Mouse (Mus musculus) frontal cortex, adult 2 months (tissue): ENCODE results near the gene Fitm2. TPM values are rescaled to one million over a fixed set of nuclear protein-coding genes. Genes with fewer than 3 reads are reported as not detected.
"Not testable (repeated sequence)": the region's sequence is repeated elsewhere in the genome, so short reads cannot be mapped to it uniquely, and the experiment has no call there.

ENCODE experiments used
- DNase-seq, 2 experiments: peaks; one replicate each; pipeline ENCODE4 v3.0.0; 2022; ENCODE audit warnings: low spot score in 1 of 2; ENCODE audit errors: extremely low spot score in 1 of 2
- polyA plus RNA-seq: library from polyadenylated mRNA; depleted of rRNA; stranded (reverse); fragments of >200 nt; gene quantifications from 2 replicates; pipeline ENCODE4 v1.2.3, GENCODE M21; 2012

Gene Fitm2
- polyA plus RNA-seq, 1 experiment: 10.3 TPM

DNA sequence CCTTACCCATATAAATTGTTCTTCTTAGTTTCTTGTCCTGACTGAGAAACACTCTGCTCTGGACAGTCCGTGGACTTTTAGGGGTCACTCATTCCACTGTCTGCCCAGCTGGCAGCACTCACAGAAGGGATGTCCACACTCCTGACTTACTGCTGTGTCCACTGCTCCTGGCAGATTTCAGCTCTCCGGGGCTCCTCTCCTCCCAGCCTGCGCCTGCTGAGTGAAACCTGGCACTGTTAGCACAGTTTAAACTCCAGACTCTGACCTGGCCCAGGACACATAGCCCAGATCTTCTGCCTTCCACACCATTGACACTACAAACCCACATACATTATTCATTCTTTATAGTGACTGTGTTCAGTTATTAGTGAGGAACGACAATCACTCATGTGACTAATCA is 8.4 kb downstream of the Fitm2 start:
- DNase-seq: no peak

DNA sequence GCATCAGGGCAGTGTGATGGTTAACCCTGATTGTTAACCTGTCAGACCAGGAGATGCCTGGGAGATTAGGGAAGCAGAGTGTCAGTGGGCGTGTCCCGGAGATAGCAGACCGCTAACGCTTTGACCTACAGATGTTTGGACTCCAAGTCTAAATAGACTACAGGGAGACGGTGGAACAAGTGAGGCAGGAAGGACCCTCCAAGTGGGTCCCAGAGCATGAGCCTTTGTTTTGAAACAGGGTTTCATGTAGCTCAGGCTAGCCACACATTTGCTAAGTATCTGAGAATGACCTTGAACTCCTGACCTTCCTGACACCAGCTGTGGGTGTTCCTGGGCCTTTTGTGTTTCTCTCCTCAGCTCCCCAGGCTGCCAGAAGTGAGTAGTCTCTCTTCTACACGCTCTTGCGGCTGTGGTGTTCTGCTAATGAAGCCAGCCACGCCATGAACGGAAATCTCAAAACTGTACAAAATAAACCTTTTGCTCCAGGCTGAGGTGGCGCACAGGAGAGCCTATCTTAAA is 9.1 kb downstream of the Fitm2 start:
- DNase-seq: no peak

DNA sequence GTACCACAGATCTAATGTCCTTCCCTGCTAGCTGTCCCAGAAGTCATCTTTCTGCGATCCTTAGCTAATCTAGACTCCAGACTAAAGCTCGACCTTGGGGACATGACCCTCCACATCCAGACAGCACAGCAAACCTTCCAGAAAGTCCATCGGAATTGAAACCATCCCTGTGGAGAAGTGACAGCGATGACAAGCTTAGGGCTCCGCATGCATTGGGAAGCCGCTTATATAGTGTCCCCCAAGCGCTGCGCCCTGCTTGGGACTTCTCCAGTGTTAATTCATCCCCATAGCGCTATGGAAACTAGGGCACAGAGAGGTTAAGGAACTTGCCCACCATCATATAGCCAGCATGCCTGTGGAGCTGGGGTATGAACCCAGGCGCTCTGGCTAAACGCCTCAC is 9.6 kb downstream of the Fitm2 start:
- DNase-seq: no peak

DNA sequence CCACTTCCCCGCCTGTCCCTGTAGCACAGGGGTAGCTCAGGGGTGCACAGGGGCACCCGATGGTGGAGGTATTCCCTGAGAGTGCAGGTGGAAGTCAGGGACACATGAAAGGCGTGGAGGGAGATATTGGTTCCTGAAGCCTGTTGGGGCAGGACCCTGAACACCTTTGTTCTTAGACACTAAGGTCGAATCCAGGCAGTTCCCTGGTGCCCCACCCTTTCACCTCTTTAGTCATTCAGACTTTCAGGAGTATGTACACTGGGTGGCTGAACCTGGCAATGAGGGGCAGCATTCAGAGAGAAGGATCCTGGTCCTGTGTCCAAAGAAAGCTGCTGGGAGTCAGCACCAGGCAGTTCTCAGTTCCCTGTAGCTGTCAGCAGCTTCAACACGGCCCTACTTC is 10.0 kb downstream of the Fitm2 start:
- no peak for DNase-seq

DNA sequence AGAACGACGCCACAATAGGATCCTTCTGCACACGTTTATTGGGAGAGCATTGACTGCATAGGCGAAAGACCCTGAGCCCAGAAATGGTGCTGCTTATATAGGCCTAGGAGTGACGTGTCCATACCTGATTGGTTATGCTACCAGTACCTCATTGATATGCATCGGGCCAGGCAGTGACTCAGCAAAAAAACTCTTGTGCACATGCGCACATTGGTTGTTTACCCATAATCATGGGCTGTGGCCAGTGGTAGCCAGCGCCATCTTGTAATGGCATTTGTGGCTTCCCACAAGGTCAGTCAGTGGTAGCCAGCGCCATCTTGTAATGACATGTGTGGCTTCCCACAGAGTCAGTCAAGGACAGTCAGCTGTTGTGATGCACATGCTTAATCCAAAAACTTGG is 11.1 kb downstream of the Fitm2 start:
- DNase-seq: not testable (repeated sequence)

DNA sequence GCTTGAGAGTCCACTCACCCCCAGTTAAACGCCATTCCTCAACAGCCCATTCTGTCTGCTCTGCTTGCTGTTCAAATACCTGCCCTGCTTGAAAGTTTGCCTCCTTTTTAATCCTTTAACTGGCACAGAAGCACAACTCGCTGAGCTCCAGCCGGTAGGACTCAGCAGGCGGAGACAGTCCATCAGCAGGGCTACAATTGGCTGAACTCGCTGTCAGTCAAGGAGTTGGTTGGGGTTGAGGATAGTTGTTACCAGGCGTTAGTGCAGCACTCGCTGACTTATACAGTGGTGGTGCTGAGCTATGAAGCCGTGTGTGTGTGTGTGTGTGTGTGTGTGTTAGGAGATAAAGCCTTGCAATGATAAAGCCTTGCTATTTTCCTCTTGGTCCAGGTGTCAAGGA is 11.8 kb downstream of the Fitm2 start:
- DNase-seq: no peak

DNA sequence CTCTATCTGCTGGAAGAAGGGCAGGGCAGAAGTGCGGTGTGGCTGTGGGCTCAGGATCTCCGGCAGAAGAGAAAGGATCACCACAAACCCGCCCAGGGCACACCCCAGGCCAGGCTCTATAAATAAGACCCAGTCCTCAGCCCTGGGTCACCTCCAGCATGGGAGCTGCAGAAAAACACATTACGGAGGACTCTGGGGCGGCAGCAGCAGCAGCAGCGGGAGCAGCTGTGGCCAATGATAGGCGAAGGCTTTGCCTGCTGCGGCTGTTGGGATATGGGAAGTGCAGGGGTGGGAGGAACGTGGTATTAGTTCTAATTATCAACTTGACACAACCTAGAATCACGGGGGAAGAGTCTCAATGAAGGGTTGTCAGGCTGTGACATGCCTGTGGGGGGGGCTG is 13.0 kb downstream of the Fitm2 start:
- no peak for DNase-seq

DNA sequence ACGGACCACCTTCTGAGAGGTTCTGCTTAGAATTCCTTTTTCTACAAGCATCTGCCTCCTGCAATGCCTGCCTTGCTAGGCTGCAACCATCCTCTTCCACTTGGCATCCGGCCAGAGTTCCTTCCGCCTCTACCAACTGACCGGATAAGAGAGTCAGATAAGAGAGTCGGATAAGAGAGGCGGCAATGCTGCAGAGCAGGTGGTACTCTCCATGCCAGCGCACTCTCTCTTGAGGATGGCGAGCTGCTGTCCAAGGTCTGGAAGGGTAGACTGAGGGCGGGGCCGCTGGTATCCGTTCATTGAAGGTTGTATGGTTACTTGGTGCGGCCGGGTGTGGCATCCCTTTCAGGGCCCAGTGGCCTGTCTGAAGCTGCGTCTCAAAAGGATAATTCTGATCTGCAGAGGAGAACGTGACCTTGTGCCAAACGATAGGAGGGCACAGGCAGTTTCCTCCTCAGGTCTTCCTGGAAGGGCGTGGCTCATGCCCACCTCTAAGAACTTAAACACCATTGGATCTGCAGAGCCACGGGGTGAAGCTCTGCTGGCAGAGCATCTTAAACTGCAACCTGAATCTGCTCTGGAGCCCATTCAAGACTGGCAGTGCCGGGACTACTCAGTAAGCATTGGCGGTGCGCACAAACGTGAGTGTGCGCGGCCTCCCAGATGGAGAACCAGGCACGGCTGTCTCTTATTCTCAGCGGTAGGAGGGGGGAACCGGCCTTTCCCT is 13.7 kb downstream of the Fitm2 start:
- DNase-seq: no peak

DNA sequence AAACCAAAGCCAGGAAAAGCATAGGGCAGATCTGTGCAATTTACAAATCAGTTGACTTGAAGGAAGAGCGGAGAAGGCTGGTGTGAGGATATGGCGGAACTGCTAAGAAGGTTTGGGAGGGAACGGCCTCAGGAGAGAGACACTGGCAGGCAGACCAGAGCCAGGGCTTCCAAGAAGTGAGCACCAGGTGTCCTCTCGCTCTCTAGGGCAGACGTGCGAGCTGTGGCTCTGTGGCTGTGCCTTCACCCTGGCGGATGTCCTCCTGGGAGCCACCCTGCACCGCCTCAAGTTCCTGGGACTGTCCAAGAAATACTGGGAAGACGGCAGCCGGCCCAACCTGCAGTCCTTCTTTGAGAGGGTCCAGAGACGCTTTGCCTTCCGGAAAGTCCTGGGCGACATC is 19.1 kb downstream of the Fitm2 start:
- no peak for DNase-seq

DNA sequence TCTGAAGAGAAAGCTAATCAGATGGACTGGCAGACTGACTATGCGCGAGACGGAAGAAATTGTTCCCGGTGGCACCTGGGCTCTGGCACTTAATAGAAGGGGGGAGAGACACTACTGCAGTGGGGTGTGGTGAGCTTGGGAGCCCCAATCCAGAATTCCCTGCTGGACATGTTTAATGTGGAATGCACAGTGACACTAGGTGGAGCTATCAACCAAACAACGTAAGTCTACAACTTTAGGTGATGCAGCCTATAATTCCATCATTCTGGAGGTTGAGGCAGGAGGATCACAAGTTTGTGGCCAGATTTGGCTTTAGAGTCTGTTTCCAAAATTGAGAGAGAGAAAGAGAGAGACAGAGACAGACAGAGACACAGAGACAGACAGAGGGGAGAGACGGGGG is 19.7 kb downstream of the Fitm2 start:
- no peak for DNase-seq

DNA sequence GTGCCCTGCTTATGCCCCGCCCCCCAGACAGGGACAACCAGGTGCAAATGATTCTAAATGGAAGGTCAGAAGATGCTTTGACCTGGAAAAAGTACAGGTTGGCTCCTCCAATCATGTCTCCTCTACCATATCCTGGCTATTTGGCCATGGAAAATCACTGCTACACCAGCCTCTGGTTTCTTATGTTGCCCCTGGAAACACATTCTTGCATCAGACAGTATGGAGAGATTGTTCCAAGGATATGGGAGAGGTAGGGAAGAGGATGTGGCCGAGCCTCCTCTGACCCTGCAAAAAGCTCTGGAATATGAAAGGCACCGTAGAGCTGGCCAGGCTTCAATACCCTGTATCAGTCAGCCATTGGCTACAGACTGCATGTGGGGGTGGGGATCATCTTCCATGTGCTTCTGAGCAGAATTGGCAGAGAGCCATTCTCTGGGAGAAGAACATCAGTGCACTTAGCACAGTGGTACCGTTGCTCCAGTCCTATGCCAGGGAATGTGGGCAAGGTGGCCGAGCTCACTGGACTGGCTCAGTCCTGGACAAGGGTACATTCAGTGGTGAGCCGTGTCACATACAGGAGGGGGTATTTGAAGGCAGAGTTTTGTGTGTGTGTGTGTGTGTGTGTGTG is 21.6 kb downstream of the Fitm2 start:
- DNase-seq: peak in 1 of 2 experiments; percentile 72

DNA sequence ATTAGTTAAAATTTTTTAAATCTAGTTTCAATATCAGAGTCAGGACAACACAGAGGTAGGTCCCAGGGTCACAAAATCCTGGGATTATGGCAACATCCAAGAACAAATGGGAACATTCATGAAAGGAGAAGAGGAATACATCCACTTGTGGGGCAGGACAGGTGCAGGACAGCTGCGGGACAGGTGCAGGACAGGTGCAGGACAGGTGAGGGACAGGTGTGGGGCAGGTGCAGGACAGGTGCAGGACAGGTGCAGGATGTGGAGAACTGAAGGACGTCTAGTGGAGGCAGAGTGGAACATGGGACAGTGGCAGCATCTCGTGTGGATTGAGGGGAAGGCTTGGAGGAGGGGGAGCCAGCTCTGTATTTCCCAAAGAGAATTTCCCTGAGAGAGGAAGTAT is 23.2 kb downstream of the Fitm2 start:
- DNase-seq: no peak

DNA sequence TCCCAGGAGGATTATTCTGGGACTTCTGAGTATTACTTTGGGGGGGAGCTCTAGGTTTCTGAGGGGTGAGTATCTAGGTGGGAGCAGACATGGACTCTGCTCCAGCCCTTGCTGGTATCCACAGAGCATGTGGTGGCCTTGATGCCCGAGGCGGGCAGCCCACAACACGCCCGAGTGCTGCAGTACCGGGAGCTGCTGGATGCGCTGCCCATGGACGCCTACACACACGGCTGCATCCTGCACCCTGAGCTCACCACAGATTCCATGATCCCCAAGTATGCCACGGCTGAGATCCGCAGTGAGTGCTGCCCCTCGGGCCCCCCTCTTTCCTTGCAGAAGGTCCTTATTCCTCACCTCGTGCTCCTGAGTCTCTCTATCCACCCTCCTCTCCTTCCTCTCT is 25.1 kb downstream of the Fitm2 start:
- DNase-seq: peak in 1 of 2 experiments; percentile 22

DNA sequence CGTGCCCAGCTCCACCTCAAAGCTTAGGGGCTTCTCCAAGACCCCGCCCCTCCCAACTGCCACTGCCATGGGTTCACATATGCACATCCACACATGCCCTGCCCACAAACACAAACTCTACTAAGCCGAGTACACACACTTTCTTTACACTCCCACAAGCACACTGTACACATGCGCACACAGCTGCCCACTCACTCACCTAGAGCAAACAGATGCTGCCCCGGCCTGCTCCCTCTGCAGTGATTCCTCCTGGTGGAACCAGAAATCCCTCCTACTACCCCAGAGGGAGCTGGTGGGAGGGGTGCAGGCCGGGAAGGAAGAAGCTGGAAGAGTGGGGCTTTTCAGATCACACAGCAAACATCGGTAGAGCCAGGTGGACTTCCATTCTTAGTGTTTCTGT is 28.4 kb downstream of the Fitm2 start:
- no peak for DNase-seq

DNA sequence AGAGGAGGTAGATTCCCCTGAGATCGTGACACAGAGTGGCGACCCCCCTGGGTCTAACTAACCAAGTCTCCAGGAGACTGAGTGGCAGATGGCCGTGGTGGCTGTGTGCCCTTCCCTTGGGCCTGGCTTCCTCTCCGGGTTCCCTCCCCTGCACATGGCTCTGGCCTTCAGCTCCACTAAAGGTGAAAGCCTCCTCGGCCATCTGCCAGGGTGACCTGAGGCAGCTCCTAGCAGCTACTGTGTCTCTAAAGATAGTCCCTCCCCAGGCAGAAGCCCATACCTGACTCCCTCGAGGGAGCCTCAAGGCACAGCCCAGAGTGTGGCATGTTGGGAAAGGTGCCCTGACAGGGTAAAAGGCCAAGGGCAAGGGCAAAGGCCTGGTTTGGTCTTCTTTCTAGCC is 28.9 kb downstream of the Fitm2 start:
- no peak for DNase-seq

DNA sequence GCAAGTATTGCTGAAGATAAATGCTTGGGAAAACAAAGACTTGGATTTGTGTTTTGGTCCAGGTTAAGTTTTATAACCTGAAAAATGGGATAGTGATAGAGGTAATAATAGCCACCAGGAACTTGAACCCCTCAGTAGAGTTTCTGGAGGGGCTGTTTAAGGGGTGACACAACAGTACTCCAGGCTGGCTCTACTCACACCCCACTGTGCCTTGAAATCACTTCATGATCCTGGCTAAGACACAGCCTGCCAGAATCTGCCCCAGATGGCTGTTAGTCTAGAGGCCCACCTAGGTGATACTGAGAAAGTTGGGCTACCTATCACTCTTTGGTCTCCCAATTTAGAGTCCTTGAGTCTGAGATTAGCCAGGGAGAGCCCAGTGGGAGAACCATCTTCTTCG is 32.9 kb downstream of the Fitm2 start:
- no peak for DNase-seq

DNA sequence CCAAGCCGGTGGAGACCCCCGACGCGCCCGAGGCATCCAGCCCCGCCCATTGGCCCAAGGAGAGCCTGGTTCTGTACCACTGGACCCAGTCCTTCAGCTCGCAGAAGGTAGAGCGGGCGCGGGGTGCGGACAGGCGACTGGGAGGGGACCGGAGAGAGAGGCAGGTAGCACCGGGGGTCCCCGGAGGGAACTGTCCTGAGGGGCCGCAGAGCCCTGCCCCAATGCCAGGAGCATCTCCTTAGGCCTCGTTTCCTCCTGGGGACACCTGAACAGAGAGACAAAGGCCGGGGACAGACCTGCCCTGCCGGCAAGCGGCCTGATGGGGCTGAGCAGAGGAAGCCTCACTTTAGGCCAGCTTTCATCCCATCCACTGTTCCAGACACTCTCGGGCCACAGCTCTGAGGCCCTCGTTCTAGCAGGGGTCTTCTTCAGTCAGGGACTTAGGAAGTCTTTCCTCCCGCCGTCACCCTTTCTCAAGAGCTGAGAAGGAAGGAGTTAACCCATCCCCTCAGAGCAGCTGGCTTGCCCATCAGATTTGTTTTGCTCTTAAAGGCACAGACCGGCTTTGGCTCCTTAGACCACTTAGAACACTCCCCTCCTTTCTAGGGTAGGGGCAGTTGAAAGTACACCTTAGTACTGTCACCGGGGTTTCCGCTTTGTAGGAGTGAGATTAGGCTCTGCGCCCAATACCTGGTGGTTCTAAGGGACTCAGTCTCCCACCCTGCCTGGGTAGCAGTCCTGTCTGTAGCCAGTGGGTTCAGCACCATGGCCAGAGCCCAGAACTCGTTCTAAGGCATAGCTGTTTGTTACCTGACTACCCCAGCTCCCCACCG is 33.6 kb downstream of the Fitm2 start:
- DNase-seq: no peak

DNA sequence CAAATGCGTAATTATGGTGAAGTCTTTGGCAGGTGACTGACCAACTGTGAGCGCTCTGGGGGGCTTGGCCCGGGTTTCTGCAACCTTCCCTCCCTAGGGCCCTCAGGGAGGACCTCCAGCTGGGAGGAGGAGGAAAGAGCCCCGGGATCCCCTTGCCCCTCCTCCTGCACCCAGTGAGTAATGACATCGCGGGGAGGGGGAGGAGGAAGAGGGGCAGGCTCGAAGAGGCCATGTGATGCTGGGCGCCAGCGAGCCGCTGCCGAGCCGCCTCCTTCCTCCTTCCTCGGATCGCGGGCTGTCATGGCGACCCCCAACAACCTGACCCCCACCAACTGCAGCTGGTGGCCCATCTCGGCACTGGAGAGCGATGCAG is 34.2 kb downstream of the Fitm2 start, which contains the start of gene Gdap1l1:
Gdap1l1 (plus strand) TSS at position 231 of the 373 bp plus-strand sequence.
- DNase-seq: peak; percentile 69 to 80

DNA sequence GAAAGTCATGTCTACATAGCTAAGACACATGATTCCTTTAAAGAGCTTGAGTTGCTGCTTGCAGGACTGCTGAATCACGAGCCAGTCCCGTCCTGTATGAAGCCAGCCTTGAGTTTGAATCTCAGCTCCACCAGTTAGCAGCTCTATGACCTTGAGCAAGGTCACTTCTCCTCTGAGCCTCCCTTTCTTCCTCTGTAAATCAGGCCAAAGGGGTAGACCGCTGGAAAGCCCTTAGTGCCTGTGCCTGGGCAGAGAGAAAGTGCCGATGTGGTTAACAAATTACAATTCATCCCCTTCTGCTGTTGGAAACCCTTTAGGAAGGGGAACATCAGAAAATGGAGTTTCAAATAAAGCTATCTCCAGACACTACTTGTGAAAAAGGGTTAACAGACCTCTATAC is 34.6 kb downstream of the Fitm2 start:
- no peak for DNase-seq

DNA sequence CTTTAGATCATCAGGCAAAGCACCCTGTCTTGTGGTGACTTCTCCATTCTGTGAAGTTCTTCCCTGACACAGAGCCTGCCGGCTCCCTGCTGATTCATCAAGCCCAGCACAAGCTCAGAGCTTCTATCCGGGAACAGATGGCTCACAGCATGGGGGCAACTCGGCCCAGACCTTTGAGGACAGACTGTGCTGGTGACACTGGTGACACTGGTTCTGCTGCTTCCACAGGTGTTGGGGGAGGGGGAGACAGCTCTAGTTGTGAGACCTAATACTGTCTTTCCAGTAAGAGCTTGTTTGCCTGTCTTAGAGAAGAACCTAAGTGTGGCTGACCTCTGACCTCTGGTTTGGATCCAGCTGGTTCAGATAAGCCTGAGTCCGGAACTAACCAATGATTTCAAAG is 38.5 kb downstream of the Fitm2 start:
- DNase-seq: no peak

DNA sequence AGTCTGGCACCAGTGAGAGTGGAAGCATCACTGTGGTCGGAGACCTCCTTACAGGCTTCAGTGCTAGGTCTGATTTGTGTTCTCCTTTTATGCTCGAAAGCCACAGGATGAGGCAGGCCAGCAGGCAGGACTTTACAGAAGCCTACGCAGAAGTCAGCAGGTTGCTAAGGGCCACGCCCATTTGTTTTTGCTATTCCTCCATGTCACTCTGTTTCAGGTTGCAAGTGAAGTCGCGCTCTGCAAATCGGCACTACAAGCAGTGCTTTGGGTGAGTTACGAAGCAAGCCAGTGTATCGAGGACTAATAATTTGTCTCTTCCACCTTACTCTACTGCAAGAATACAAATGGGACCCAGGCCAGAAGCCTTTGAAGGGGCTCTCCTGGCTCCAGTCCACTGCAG is 41.1 kb downstream of the Fitm2 start:
- no peak for DNase-seq
